Mouse (Mus musculus) midbrain, embryonic 11.5 days (tissue): ENCODE measurements around the gene Gnb4. TPM values are rescaled to one million over a fixed set of nuclear protein-coding genes. Genes with fewer than 3 reads are reported as not detected.

Source experiments
- ATAC-seq: fragments of 200-750 bp; cut with Nextera tagmentation; 2 replicates; pipeline ENCODE4 v1.8.0; 2017; ENCODE audit warnings: moderate TSS enrichment, moderate library complexity; ENCODE audit not compliant: low FRiP score
- DNase-seq: peaks from one replicate; pipeline ENCODE4 v3.0.0; 2015; ENCODE audit warnings: low spot score; ENCODE audit errors: missing footprints
- H3K27ac ChIP-seq: fragments of 300-500 bp; sonication (generic); 2 replicates; pipeline ENCODE4 v1.5.1; 2014; ENCODE audit warnings: low read depth, low read length
- H3K27me3 ChIP-seq: fragments of 300-500 bp; sonication (generic); 2 replicates; pipeline ENCODE4 v1.6.1; 2014; ENCODE audit warnings: mild to moderate bottlenecking, low read length, moderate library complexity, mixed read lengths; ENCODE audit not compliant: control insufficient read depth, insufficient read depth
- H3K36me3 ChIP-seq: fragments of 300-500 bp; sonication (generic); 2 replicates; pipeline ENCODE4 v1.6.1; 2014; ENCODE audit warnings: mild to moderate bottlenecking, low read length, moderate library complexity, mixed read lengths; ENCODE audit not compliant: control insufficient read depth, insufficient read depth
- H3K4me1 ChIP-seq: fragments of 300-500 bp; sonication (generic); 2 replicates; pipeline ENCODE4 v1.6.1; 2014; ENCODE audit warnings: low read length; ENCODE audit not compliant: control insufficient read depth, insufficient read depth
- H3K4me2 ChIP-seq: fragments of 300-500 bp; sonication (generic); 2 replicates; pipeline ENCODE4 v1.6.1; 2014; ENCODE audit warnings: mild to moderate bottlenecking, moderate library complexity
- H3K4me3 ChIP-seq: fragments of 300-500 bp; sonication (generic); 2 replicates; pipeline ENCODE4 v1.5.1; 2014; ENCODE audit warnings: low read depth, low read length
- H3K9ac ChIP-seq: fragments of 300-500 bp; sonication (generic); 2 replicates; pipeline ENCODE4 v1.6.1; 2014; ENCODE audit warnings: low read length
- H3K9me3 ChIP-seq: fragments of 300-500 bp; sonication (generic); 2 replicates; pipeline ENCODE4 v1.6.1; 2016; ENCODE audit warnings: low read length; ENCODE audit not compliant: control insufficient read depth
- WGBS: fragments of 180-500 bp; shearing (Covaris S2); extraction: QIAGEN DNeasy Blood & Tissue Kit; methylation state at CpG from one replicate; pipeline ENCODE4 v1.1.7; 2014; 5-methylcytosine and 5-hydroxymethylcytosine counted together
- polyA plus RNA-seq: library from polyadenylated mRNA; unstranded; fragments of >200 nt; fragmentation: Nextera tagmentation; extraction: Ambion mirVana; gene quantifications from 2 replicates; pipeline ENCODE4 v1.2.1, GENCODE M21; 2014

Gene Gnb4
- polyA plus RNA-seq, 1 experiment from 2014 or later, result 42.3 TPM

DNA sequence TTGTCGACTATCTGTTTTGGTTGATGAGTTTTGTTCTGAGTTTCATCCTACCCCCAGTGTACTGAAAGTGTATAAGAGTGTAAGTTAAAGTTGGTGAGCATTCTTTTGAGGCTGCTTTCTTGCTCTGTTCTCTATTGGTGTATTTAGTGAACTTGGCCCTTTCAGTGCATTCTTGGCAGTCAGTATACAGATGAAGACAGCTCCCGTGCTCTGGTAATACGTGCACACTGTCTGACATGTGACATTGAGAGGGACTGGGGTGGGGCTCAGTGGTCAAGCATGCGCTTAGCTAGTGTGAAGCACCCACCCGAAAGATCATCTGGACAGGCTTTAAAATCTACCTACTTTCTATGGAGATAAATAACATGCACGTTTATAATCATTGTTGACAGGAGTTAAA lies 53.0 kb downstream of the Gnb4 start:
- no peak for ATAC-seq

DNA sequence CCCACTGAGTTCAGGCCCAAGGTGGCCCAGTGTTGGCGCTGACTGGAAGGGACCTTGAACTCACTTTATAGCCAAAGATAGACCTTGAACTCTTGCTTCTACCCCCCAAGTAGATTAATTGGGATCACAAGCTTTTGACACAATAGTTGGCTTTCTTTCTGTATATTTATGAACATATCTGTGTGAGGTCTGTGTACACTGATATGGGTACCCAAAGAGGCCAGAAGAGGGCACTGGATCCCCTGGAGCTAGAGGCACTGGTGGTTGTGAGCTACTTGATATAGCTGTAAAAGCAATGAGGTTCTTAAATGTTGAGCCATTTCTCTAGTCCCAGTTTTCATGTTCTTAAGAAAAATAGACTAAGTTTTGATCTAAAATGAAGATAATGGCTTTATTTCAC lies 63.3 kb downstream of the Gnb4 start:
- 88% methylated on average over 1 of the region's 1 CpGs for WGBS
- Histone ChIP-seq H3K9me3 (no peaks in the 10 kb centered on the region), H3K36me3 (0 out of 2 replicates have a peak, but pooled peaks cover 4% of the 10 kb centered on the region), H3K9ac (no peak overlapping the region), H3K27ac (no peak overlapping the region), H3K4me2 (no peak overlapping the region), H3K4me3 (no peak overlapping the region), H3K27me3 (no peaks in the 10 kb centered on the region), H3K4me1 (no peaks in the 10 kb centered on the region)
- no peak for ATAC-seq
- no peak for DNase-seq

More for the DNA sequence above, 53.0 kb downstream of the Gnb4 start:
- H3K27ac ChIP-seq, result no peak overlapping the region
- H3K27me3 ChIP-seq, result no peaks in the 10 kb centered on the region
- H3K36me3 ChIP-seq, result peaks cover 4% of the 10 kb centered on the region
- no peak overlapping the region for H3K4me2 ChIP-seq
- DNase-seq, result no peak
- WGBS, result 92% methylated on average over 6 of the region's 6 CpGs
- no peaks in the 10 kb centered on the region for H3K4me1 ChIP-seq
- H3K9ac ChIP-seq, result no peak overlapping the region
- H3K9me3 ChIP-seq, result no peaks in the 10 kb centered on the region
- no peak overlapping the region for H3K4me3 ChIP-seq

DNA sequence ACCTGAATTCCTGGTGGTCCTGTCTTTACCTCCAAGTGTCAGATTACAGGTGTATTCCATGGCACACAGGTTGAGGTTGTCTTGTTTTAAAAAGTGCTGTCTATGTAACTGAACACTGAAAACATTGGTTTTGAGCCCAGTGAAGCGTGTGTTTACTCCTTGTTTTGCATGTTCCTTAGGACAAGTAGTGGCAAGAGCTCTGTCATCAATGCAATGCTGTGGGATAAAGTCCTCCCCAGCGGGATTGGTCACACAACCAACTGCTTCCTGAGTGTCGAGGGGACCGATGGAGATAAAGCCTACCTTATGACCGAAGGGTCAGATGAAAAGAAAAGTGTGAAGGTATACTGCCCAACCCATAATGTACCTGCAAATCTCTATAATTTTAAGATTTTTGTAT lies 78.3 kb downstream of the Gnb4 start:
- ATAC-seq (no peak), DNase-seq (no peak)
- Histone ChIP-seq H3K27ac (no peak overlapping the region), H3K9me3 (no peaks in the 10 kb centered on the region), H3K4me3 (no peak overlapping the region), H3K4me2 (no peak overlapping the region), H3K9ac (no peak overlapping the region), H3K27me3 (no peaks in the 10 kb centered on the region), H3K36me3 (peaks cover 3% of the 10 kb centered on the region; the same call in 1 of the 2 replicates), H3K4me1 (no peaks in the 10 kb centered on the region)
- 91% methylated on average over 5 of the region's 5 CpGs for WGBS

DNA sequence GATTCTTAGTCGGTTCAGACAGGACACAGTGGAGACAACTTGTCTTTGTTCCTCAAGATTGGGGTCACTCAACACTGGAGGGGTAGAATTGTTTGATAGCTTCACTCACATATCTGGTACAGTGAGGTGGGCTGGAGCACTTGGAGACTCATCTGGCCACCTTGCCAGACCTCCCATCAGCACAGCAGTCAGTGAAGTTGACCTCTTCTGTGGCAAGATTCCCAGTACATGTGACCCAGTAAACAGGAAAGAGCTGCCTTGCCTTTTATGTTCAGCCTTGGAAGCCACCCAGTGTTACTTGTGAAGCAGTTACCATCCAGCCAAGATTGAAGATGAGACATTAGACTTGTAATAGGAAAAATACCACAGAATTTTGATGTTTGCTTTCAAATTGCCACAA lies 78.8 kb downstream of the Gnb4 start:
- no peaks in the 10 kb centered on the region for H3K9me3 ChIP-seq
- H3K27me3 ChIP-seq, result no peaks in the 10 kb centered on the region
- no peaks in the 10 kb centered on the region for H3K4me1 ChIP-seq
- no peak overlapping the region for H3K27ac ChIP-seq
- H3K9ac ChIP-seq, result no peak overlapping the region
- no peak for DNase-seq
- ATAC-seq, result no peak
- no peak overlapping the region for H3K4me3 ChIP-seq
- WGBS, result 70% methylated on average over 1 of the region's 1 CpGs
- H3K4me2 ChIP-seq, result no peak overlapping the region
- peaks cover 3% of the 10 kb centered on the region; the same call in 1 of the 2 replicates for H3K36me3 ChIP-seq

DNA sequence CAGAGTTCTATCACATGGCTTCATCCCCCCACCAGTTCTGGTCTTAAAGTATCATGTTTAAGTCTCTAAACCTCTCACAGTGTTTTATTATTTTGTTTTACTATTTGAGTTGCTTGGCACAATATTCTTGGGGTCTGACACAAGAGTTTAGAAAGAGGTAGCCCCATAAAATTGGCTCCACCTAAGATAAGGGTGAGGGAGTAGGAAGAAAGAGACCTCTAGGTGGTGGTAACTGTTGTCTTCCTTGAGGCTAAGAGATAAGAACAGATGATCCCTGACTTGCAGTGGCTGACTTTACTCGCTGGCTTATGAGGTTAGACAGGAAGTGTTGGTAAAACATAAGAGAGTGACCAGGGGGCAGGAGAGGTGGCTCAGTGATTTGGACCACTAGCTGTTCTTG lies 80.7 kb downstream of the Gnb4 start:
- Histone ChIP-seq H3K27me3 (no peaks in the 10 kb centered on the region), H3K4me2 (no peak overlapping the region), H3K4me1 (no peaks in the 10 kb centered on the region), H3K4me3 (no peak overlapping the region), H3K27ac (no peak overlapping the region), H3K36me3 (peaks cover 3% of the 10 kb centered on the region; the same call in 1 of the 2 replicates), H3K9me3 (no peaks in the 10 kb centered on the region), H3K9ac (no peak overlapping the region)
- WGBS, result 67% methylated on average over 1 of the region's 1 CpGs
- no peak for DNase-seq
- no peak for ATAC-seq

Other genes starting within 250 kb of the Gnb4 start
- gene Pik3ca, start 218.9 kb downstream of the Gnb4 start, polyA plus RNA-seq, result 12.7 and 14.0 TPM in 2 replicates
- gene Kcnmb3, start 124.4 kb downstream of the Gnb4 start, polyA plus RNA-seq, result 0.08 and 0.15 TPM in 2 replicates
- 42.1 and 50.3 TPM in 2 replicates for gene Zfp639, start 106.3 kb downstream of the Gnb4 start, polyA plus RNA-seq
- gene Mfn1, start 87.1 kb downstream of the Gnb4 start, polyA plus RNA-seq, result 29.7 and 31.2 TPM in 2 replicates
- gene Actl6a, start 89.7 kb upstream of the Gnb4 start, polyA plus RNA-seq, result 262 and 280 TPM in 2 replicates
- gene Ndufb5, start 120.4 kb upstream of the Gnb4 start, polyA plus RNA-seq, result 309 and 323 TPM in 2 replicates
- gene Mrpl47, start 121.0 kb upstream of the Gnb4 start, polyA plus RNA-seq, result 46.7 and 50.0 TPM in 2 replicates
- 5.7 and 6.4 TPM in 2 replicates for gene Usp13, start 201.0 kb upstream of the Gnb4 start, polyA plus RNA-seq